Mouse (Mus musculus) adrenal gland (tissue): ENCODE measurements around the gene Mn1.

Experiments
- intact Hi-C: fragments of 180-260 bp; cut with DNase I; formaldehyde crosslinking; loops from one replicate; pipeline ENCODE4 v1.15.1; 2025

The Mn1 gene

GRCm38 (mm10) chr5:111473425-111473824 lies 56.3 kb downstream of the Mn1 start:
- intact Hi-C loops = no loop called here

GRCm38 (mm10) chr5:111475721-111476120 lies 58.6 kb downstream of the Mn1 start:
- intact Hi-C loops = no loop called here

- intact Hi-C loops = no loop called here
Measured at GRCm38 (mm10) chr5:111476141-111476540, 59.0 kb downstream of the Mn1 start.

- intact Hi-C loops = no loop called here
Measured at GRCm38 (mm10) chr5:111485907-111486306, 68.7 kb downstream of the Mn1 start.

- intact Hi-C loops = no loop called here
Measured at GRCm38 (mm10) chr5:111489022-111489616, 72.0 kb downstream of the Mn1 start.

- intact Hi-C loops = no loop called here
Measured at GRCm38 (mm10) chr5:111490599-111490998, 73.4 kb downstream of the Mn1 start.

GRCm38 (mm10) chr5:111491485-111491884 lies 74.3 kb downstream of the Mn1 start:
- intact Hi-C loops = no loop called here

GRCm38 (mm10) chr5:111500036-111500435 lies 82.9 kb downstream of the Mn1 start:
- intact Hi-C loops = no loop called here

GRCm38 (mm10) chr5:111501691-111502441 lies 84.7 kb downstream of the Mn1 start:
- intact Hi-C loops = no loop called here

GRCm38 (mm10) chr5:111505241-111505640 lies 88.1 kb downstream of the Mn1 start:
- intact Hi-C loops = loop anchor here (5.0 kb wide), 1 partner anchor 88 kb away; the partner anchor contains the start of gene Mn1

- intact Hi-C loops = loop anchor here (5.0 kb wide), 1 partner anchor 89 kb away; the partner anchor contains the start of gene Mn1
Measured at GRCm38 (mm10) chr5:111505824-111506223, 88.7 kb downstream of the Mn1 start.

- intact Hi-C loops = loop anchor here (5.0 kb wide), 1 partner anchor 89 kb away; the partner anchor contains the start of gene Mn1
Measured at GRCm38 (mm10) chr5:111506410-111506809, 89.2 kb downstream of the Mn1 start.
